Mouse (Mus musculus): ENCODE measurements around the gene Gm13178. TPM values are rescaled to one million over a fixed set of nuclear protein-coding genes. Genes with fewer than 3 reads are reported as not detected.

Gene Gm13178
- not detected in 2 replicates for polyA plus RNA-seq (2016; fragmentation: Nextera tagmentation; extraction: Ambion mirVana)

GRCm38 (mm10) chr4:144721304-144721703 is at the start of gene Gm13178:
TSS of gene Gm13178 (minus strand) at chr4:144721404.
- Histone ChIP-seq H3K9ac (no peak within 1 kb of the TSS), H3K9me3 (replicated peaks) (peaks cover 12% of the 10 kb centered on the region; the same call in 1 of the 2 replicates), H3K27ac (no peak within 1 kb of the TSS), H3K36me3 (no peaks in the 10 kb centered on the region), H3K4me2 (no peak within 1 kb of the TSS), H3K27me3 (replicated peaks) (no peaks in the 10 kb centered on the region), H3K4me1 (no peaks in the 10 kb centered on the region), H3K4me3 (no peak within 1 kb of the TSS)
- WGBS (ENCODE audit: insufficient replicate concordance) = 76% methylated on average over 1 of the region's 1 CpGs
- ATAC-seq = no peak

- H3K9ac ChIP-seq = no peak overlapping the region
- no peaks in the 10 kb centered on the region for H3K27me3 ChIP-seq (replicated peaks)
- no peak overlapping the region for H3K27ac ChIP-seq
- H3K4me2 ChIP-seq = no peak overlapping the region
- no peak overlapping the region for H3K4me3 ChIP-seq
- WGBS (ENCODE audit: insufficient replicate concordance) = 27% methylated on average over 2 of the region's 2 CpGs
- H3K36me3 ChIP-seq = no peaks in the 10 kb centered on the region
- no peak for ATAC-seq
- no peaks in the 10 kb centered on the region for H3K9me3 ChIP-seq (replicated peaks)
- no peaks in the 10 kb centered on the region for H3K4me1 ChIP-seq
Observed at GRCm38 (mm10) chr4:144765722-144766121, 44.5 kb upstream of the Gm13178 start.

- H3K4me3 ChIP-seq = no peak overlapping the region
- no peak overlapping the region for H3K27ac ChIP-seq
- ATAC-seq = no peak
- H3K36me3 ChIP-seq = no peaks in the 10 kb centered on the region
- H3K9ac ChIP-seq = no peak overlapping the region
- no peak overlapping the region for H3K4me2 ChIP-seq
- no peaks in the 10 kb centered on the region for H3K9me3 ChIP-seq (replicated peaks)
- WGBS (ENCODE audit: insufficient replicate concordance) = 41% methylated on average over 1 of the region's 1 CpGs
- H3K4me1 ChIP-seq = no peaks in the 10 kb centered on the region
- no peaks in the 10 kb centered on the region for H3K27me3 ChIP-seq (replicated peaks)
Observed at GRCm38 (mm10) chr4:144749139-144749538, 27.9 kb upstream of the Gm13178 start.

- H3K9ac ChIP-seq = no peak overlapping the region
- no peaks in the 10 kb centered on the region for H3K36me3 ChIP-seq
- peaks cover 16% of the 10 kb centered on the region; the same call in 1 of the 2 replicates for H3K9me3 ChIP-seq (replicated peaks)
- H3K4me2 ChIP-seq = no peak overlapping the region
- no peaks in the 10 kb centered on the region for H3K4me1 ChIP-seq
- H3K27ac ChIP-seq = no peak overlapping the region
- H3K27me3 ChIP-seq (replicated peaks) = no peaks in the 10 kb centered on the region
- WGBS (ENCODE audit: insufficient replicate concordance) = 56% methylated on average over 1 of the region's 1 CpGs
- H3K4me3 ChIP-seq = no peak overlapping the region
- ATAC-seq = no peak
Observed at GRCm38 (mm10) chr4:144719691-144720090, 1.5 kb downstream of the Gm13178 start.

GRCm38 (mm10) chr4:144718288-144718687 is 2.9 kb downstream of the Gm13178 start:
- H3K27me3 ChIP-seq (replicated peaks) = no peaks in the 10 kb centered on the region
- peaks cover 16% of the 10 kb centered on the region; the same call in 1 of the 2 replicates for H3K9me3 ChIP-seq (replicated peaks)
- H3K4me2 ChIP-seq = no peak overlapping the region
- H3K27ac ChIP-seq = no peak overlapping the region
- no peak overlapping the region for H3K9ac ChIP-seq
- H3K36me3 ChIP-seq = no peaks in the 10 kb centered on the region
- no peaks in the 10 kb centered on the region for H3K4me1 ChIP-seq
- no peak overlapping the region for H3K4me3 ChIP-seq
- WGBS (ENCODE audit: insufficient replicate concordance) = 50% methylated on average over 1 of the region's 1 CpGs
- ATAC-seq = no peak

- Histone ChIP-seq H3K27me3 (replicated peaks) (no peaks in the 10 kb centered on the region), H3K36me3 (no peaks in the 10 kb centered on the region), H3K4me2 (no peak within 1 kb of the TSS), H3K9me3 (replicated peaks) (no peaks in the 10 kb centered on the region; the same call in 1 of the 2 replicates), H3K4me1 (no peaks in the 10 kb centered on the region), H3K27ac (no peak within 1 kb of the TSS), H3K9ac (no peak within 1 kb of the TSS), H3K4me3 (no peak within 1 kb of the TSS)
- ATAC-seq = no peak
- 28% methylated on average over 2 of the region's 2 CpGs for WGBS (ENCODE audit: insufficient replicate concordance)
Observed at GRCm38 (mm10) chr4:144686268-144686667, 34.9 kb downstream of the Gm13178 start, which contains the start of gene Gm436. TSS of gene Gm436 (minus strand) at chr4:144686368.

Other genes starting within 250 kb of the Gm13178 start
- gene 9430007A20Rik, start 201.6 kb downstream of the Gm13178 start, polyA plus RNA-seq (2016; fragmentation: Nextera tagmentation; extraction: Ambion mirVana) = not detected in 2 replicates
- gene Gm13124, start 156.3 kb downstream of the Gm13178 start, polyA plus RNA-seq (2016; fragmentation: Nextera tagmentation; extraction: Ambion mirVana) = not detected in 2 replicates
- gene Aadacl4, start 107.7 kb downstream of the Gm13178 start, polyA plus RNA-seq (2016; fragmentation: Nextera tagmentation; extraction: Ambion mirVana) = not detected in 2 replicates
- not detected in 2 replicates for gene Gm436, start 35.0 kb downstream of the Gm13178 start, polyA plus RNA-seq (2016; fragmentation: Nextera tagmentation; extraction: Ambion mirVana)
- not detected in 2 replicates for gene Gm438, start 65.2 kb upstream of the Gm13178 start, polyA plus RNA-seq (2016; fragmentation: Nextera tagmentation; extraction: Ambion mirVana)
- gene Dhrs3, start 171.4 kb upstream of the Gm13178 start, polyA plus RNA-seq (2016; fragmentation: Nextera tagmentation; extraction: Ambion mirVana) = 33.9 and 34.9 TPM in 2 replicates

Measured in liver, embryonic 12.5 days (tissue).